Mouse (Mus musculus) adrenal gland, postnatal 25 days (tissue): ENCODE data around the gene Snx30. TPM values are rescaled to one million over a fixed set of nuclear protein-coding genes. Genes with fewer than 3 reads are reported as not detected.

ENCODE experiments used
- DNase-seq: peaks from one replicate; pipeline ENCODE4 v3.0.0; 2021; ENCODE audit warnings: mixed read lengths
- total RNA-seq: library from RNA; stranded (reverse); gene quantifications from 2 replicates; pipeline ENCODE4 v1.2.3, GENCODE M21; 2021

The Snx30 gene
- total RNA-seq, 1 experiment from 2014 or later, result 6.7 TPM

- no peak for DNase-seq
Measured at GRCm38 (mm10) chr4:59907657-59908230, 102.1 kb downstream of the Snx30 start.

DNA sequence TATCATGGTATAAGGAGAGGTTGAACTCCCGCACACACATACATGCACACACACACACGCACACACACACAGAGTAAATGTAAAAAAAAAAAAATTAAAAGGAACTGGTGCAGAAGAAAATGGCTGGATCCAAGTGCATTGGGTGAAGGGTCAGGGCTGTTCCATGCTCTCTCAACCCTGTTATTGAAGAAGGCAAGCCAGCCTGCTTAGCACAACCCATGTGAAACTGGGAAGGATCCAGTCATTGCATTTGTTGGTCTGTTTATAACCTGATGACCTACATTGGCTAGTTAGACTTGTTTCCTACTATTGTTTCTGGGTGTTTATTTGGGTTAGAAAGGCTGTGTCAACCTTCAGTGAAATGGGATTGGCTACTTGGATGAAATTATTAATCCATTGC is 103.1 kb downstream of the Snx30 start:
- no peak for DNase-seq

DNA sequence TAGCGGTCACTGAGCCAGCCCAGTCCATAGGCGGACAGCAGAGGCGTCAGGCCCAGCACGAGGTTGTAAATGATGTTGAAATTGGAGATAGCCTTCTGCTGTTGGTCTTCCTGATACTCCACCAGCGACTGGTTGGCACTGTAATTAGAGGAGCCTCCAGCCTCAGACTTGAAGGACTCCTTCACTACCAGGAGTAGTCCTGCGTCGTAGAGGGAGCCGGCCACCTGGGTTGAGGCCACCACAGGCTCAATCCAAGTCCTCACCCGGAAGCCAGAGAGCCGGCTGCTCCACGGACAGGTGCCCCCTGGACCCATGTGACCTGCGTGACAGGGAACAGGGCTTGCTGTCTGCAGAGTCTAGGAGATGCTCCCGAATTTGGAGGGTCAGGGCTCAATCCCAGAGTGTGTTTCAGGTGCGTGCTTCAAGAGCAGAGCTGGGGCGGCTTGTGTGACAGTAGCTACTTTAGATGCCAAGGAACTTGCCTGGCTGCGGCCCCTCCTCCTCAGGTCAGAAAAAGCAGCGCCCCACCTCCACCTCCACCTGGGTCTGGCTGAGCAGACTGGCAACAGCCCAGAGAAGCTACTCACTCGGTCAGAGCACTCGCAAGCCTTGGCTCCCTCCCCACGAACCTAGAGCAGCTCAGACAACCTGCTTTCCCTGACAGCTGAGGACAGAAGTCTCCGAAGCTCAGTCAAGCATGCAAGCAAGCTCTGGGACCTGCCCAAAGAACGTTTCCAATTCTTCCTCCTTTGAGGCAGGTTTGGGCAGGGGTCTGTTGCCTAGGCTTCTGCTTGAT is 109.2 kb downstream of the Snx30 start, which contains the start of gene Slc46a2:
Slc46a2 (minus strand) TSS at position 449 of the 796 bp plus-strand sequence.
- DNase-seq, result no peak

GRCm38 (mm10) chr4:59917966-59918365 is 112.3 kb downstream of the Snx30 start:
- no peak for DNase-seq

GRCm38 (mm10) chr4:59925082-59925481 is 119.4 kb downstream of the Snx30 start:
- no peak for DNase-seq

DNA sequence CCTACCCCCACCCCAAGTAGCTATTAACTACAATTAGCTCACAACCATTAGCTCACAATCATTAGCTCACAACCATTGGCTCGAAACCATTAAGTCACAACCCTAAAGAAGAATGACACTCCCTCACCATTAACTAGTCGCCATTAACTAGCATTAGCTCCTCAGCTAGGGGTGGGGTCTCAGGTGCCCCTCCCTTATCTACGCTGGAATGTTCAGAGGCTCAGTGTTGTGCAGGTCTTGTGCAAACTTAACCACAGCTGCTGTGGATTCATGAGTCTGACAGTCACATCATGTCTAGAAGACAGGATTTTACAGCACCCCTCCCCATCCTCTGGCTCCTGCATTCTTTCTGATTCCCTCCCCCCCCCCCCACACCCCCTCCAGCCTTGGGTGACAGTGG is 122.0 kb downstream of the Snx30 start:
- DNase-seq, result no peak

DNA sequence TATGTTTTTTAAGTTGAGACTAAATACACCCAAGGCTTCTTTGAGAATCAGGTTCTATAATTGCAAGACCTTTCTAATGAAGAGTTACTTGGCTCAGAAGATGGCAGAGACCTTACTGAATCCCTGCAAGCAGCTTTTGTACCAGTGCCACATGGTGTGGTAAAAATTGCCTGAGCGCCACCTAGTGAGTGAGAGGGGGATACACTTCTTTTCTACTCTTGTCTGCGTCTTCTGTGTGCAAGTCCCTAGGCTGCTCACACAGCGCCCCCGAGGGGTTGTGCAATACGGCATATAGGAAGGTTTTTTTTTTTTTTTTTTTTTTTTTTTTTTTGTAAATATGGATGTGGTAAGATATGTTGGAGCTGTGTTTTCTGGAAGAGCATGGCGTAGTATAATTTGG is 122.7 kb downstream of the Snx30 start:
- DNase-seq, result peak; percentile 57

- DNase-seq, result no peak
Measured at GRCm38 (mm10) chr4:59932505-59933281, 127.1 kb downstream of the Snx30 start.

DNA sequence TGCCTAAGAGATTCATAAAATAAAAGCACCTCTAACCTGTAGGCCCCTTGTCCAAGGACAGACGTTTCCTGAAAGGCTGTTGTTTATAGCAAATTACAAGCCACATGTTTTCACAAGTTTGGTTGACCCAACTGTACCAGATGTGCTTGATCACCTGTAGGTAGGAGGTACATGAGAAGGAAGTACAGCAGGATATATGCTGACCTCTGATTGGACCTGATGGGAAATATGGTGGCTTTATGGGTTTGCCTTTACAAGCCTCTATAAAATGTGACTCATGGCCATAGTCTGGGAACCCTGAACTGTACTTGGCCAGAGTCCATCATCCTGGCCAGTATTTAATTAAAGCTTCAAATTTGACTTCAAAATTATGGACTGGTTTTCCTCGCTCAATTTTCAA is 131.9 kb downstream of the Snx30 start:
- no peak for DNase-seq

Other genes with a start within 250 kb of the Snx30 start
- gene Hsdl2, start 224.3 kb upstream of the Snx30 start, total RNA-seq, result 65.0 and 77.2 TPM in 2 replicates
- 19.8 and 21.0 TPM in 2 replicates for gene E130308A19Rik, start 179.6 kb upstream of the Snx30 start, total RNA-seq
- 19.0 and 19.9 TPM in 2 replicates for gene Inip, start 4.3 kb upstream of the Snx30 start, total RNA-seq
- gene Slc46a2, start 109.2 kb downstream of the Snx30 start, total RNA-seq, result not detected in 2 replicates
- not detected in 2 replicates for gene Mup4, start 154.9 kb downstream of the Snx30 start, total RNA-seq
- not detected in 2 replicates for gene Mup6, start 158.5 kb downstream of the Snx30 start, total RNA-seq